Mouse (Mus musculus) cerebellum, adult (tissue): ENCODE data around the gene Tada2b.

Experiments used
- ATAC-seq: cut with Nextera tagmentation; 2 replicates; pipeline ENCODE4 v1.9.2; 2017; ENCODE audit warnings: mild to moderate bottlenecking, moderate library complexity, mixed read lengths; ENCODE audit not compliant: insufficient number of reproducible peaks, low FRiP score, low TSS enrichment

Gene Tada2b

DNA sequence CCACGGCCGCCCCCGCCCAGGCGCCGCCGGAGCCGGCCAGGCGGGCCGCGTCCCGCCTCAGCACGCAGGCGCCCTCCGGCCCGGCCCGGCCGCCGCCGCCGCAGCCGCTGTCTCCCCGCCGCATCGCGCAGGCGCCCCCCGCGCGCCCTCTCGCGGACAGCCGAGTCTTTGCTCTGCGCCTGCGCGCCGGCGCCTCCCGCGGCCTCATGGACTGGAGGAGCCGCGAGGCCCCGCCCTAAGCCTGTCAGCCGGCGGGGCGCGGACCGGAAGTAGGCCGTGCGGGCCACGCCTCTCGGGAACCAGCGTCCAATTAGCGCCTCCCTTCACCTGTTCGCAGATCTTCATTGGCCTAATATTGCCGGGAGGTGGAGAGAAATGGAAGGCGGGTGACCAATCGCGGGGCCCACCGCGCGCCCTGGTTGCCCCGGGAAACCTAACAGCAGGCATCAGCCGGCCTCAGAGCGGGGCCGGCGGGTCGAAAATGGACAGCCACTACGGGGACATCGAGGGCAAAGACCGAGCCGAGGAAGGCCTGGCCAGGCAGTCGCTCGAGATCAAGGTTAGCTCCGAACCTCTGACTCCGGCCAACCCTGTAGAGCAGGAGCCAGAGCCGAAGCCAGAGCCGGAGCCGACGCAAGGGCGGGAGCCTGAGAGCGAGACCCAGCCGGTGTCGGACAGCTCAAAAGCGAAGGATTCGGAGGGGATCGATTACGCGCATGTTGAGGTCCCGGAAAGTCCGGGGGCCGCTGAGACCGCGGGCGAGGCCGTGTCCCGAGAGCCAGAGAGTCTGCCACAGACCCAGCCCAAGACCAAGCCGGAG lies at the start of gene Tada2b, which contains the start of gene Ccdc96:
Gene Tada2b (minus strand): TSS at position 115 of the 820 bp plus-strand sequence.
Gene Ccdc96 (plus strand): TSS at position 418 of the 820 bp plus-strand sequence.
- peak; percentile 93 for ATAC-seq

- peak; percentile 96 for ATAC-seq
Measured at GRCm38 (mm10) chr5:36530129-36530751, 46.2 kb upstream of the Tada2b start.

GRCm38 (mm10) chr5:36529698-36530097 lies 45.6 kb upstream of the Tada2b start:
- ATAC-seq: no peak

GRCm38 (mm10) chr5:36526921-36527320 lies 42.8 kb upstream of the Tada2b start:
- no peak for ATAC-seq

- no peak for ATAC-seq
Measured at GRCm38 (mm10) chr5:36526274-36526673, 42.2 kb upstream of the Tada2b start.

- no peak for ATAC-seq
Measured at GRCm38 (mm10) chr5:36525216-36525615, 41.1 kb upstream of the Tada2b start.

DNA sequence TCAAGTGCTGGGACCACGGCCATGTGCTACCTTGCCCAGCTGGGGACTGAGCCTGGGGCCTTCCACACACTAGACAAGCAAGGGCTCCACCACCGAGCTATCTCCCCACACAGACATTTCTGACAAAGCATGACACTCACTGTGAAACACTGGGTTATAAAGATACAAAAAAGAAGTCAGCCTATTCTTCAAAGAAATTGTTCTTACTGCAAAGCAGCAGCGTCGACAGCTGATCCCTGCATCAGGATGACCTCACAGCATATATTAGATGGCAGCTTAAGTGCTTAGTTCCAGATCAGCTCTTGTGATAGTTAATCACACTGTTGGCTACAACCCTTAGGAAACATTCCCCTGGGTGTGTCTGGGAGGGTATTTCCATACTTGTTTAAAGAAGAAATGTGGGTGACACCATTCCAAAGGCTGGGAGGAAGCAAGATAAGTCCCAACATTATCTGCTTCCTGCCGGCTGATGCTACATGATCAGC lies 39.2 kb upstream of the Tada2b start:
- ATAC-seq: no peak

DNA sequence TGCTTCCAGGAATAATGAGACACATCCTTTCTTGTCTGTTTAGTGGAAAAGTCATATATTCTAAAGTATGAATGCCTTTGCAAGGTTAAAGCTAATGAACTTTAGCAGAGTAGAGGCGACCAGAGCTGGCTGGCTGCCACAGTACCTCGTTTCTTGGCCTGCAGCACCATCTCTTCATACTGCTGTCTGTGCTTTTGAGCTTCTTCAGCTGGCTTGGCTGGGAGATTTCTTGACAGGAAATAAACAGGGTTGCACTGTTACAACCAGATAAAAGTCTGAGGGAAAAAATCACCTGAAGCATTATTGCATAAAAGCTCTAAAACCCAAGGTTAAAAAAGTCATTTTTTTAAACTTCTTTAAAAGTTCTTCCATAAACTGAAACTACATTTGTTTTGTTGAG lies 38.7 kb upstream of the Tada2b start:
- ATAC-seq: no peak

- no peak for ATAC-seq
Measured at GRCm38 (mm10) chr5:36519751-36520150, 35.7 kb upstream of the Tada2b start.

DNA sequence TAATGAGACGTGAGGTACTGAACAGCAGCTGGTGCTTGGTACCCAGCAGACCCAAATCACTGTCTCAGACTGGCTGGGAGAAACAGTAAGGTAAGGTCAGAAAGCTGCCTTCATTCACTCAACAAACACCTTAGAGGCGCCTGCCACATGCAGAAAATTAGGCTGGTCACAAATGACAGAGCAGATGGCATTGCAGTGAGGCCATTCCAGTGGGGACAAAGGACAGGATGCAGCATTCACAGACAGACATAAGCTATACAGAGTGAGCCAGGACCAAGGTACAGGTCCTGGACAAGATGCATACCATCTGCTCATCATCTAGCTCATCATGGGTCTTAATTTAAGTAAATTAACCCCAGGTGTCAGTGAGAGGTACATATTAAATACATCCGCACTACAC lies 33.5 kb upstream of the Tada2b start:
- ATAC-seq: no peak; the same call in 1 of the 2 replicates

GRCm38 (mm10) chr5:36515558-36515957 lies 31.5 kb upstream of the Tada2b start:
- ATAC-seq: no peak

GRCm38 (mm10) chr5:36515126-36515525 lies 31.0 kb upstream of the Tada2b start:
- no peak for ATAC-seq

- ATAC-seq: no peak
Measured at GRCm38 (mm10) chr5:36510956-36511355, 26.9 kb upstream of the Tada2b start.

DNA sequence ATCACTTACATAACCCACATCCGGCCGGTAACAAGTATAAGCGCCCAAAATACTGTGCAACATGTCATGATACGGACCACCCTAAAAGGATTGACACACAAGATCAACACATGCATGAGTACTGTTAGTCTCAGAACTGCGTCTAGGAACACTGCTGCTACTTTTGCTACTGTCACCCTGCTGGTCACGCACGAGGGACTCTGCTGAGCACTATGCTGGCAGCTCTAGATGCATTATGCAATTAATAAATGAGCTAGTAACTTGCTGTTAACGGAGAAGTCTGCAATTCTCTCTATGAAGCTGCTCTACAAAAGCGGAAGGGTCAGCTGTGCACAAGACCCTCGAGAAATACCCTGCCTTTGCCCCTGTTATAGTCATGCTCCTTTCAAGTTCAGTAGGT lies 24.3 kb upstream of the Tada2b start:
- no peak for ATAC-seq

DNA sequence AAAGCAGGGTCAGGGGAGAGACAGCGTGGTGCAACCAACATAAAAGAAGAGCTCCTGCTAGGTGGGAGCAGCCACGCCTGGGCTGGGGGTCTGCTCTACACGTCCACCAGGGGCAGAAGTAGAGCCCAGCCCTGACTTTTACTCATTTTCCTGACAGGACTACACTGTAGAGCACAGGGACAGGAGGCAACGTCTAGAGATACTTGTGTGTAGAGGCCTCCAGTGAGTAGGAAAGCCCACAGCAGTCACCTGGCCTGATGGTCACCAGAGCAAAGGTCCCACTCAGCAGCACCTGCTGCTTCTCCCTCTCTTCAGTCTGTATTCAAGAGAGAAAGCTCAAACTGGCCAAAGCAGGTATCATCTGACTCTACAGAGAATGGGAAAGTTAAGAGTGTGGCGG lies 21.6 kb upstream of the Tada2b start:
- no peak for ATAC-seq

GRCm38 (mm10) chr5:36505235-36505634 lies 21.1 kb upstream of the Tada2b start:
- ATAC-seq: no peak

GRCm38 (mm10) chr5:36494709-36495108 lies 10.6 kb upstream of the Tada2b start:
- ATAC-seq: no peak

GRCm38 (mm10) chr5:36493919-36494318 lies 9.8 kb upstream of the Tada2b start:
- ATAC-seq: no peak

DNA sequence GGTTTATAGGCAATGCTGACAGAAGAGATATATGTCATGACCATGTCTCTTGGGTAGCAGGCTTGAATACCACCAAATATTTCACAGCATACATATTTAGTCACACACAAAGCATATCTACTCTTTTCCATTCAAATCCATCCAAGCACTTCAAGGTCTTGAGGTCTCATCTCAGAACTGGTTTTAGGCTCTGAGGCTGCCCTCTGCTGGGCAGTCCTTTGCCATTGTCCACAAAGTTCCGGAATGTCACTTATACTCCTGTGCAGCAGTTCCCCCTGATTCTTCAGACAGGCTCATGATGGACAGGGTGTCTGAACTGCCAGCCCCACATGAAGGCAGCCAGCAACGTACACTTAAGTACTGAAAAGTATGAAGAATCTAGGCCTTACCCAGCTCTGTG lies 5.1 kb upstream of the Tada2b start:
- no peak for ATAC-seq

GRCm38 (mm10) chr5:36485306-36485705 lies 1.2 kb upstream of the Tada2b start:
- ATAC-seq: no peak
